Mouse (Mus musculus): ENCODE measurements around the gene Fzd7. TPM values are rescaled to one million over a fixed set of nuclear protein-coding genes. Genes with fewer than 3 reads are reported as not detected.

Gene Fzd7
- polyA plus RNA-seq, 1 experiment from 2014 or later = 12.9 TPM

GRCm38 (mm10) chr1:59464696-59465639 is 17.3 kb upstream of the Fzd7 start:
- Histone ChIP-seq H3K4me3 (ENCODE audit: low read length) (no peak overlapping the region), H3K9me3 (ENCODE audit: control insufficient read depth, low read length) (no peaks in the 10 kb centered on the region), H3K27ac (ENCODE audit: low read length) (peak overlapping the region; percentile 34), H3K27me3 (ENCODE audit: control insufficient read depth, insufficient read depth, low read depth, low read length) (no peaks in the 10 kb centered on the region), H3K4me2 (ENCODE audit: low read depth, low read length) (no peak overlapping the region; the same call in 1 of the 2 replicates), H3K36me3 (ENCODE audit: control insufficient read depth, insufficient read depth, low read length) (no peaks in the 10 kb centered on the region), H3K9ac (ENCODE audit: low read length) (0 out of 2 replicates have a peak overlapping the region, but pooled peaks have one; percentile 6), H3K4me1 (replicated peaks; ENCODE audit: control insufficient read depth, insufficient read depth, low read length) (peaks cover 7% of the 10 kb centered on the region)
- peak; percentile 84 for ATAC-seq (ENCODE audit: low read depth)
- 17% methylated on average over 17 of the region's 17 CpGs for WGBS

GRCm38 (mm10) chr1:59465640-59466008 is 16.6 kb upstream of the Fzd7 start:
- Histone ChIP-seq H3K27ac (ENCODE audit: low read length) (peak overlapping the region; percentile 11), H3K27me3 (ENCODE audit: control insufficient read depth, insufficient read depth, low read depth, low read length) (no peaks in the 10 kb centered on the region), H3K4me2 (ENCODE audit: low read depth, low read length) (no peak overlapping the region), H3K4me1 (replicated peaks; ENCODE audit: control insufficient read depth, insufficient read depth, low read length) (peaks cover 11% of the 10 kb centered on the region), H3K9ac (ENCODE audit: low read length) (0 out of 2 replicates have a peak overlapping the region, but pooled peaks have one; percentile 6), H3K4me3 (ENCODE audit: low read length) (no peak overlapping the region), H3K9me3 (ENCODE audit: control insufficient read depth, low read length) (no peaks in the 10 kb centered on the region), H3K36me3 (ENCODE audit: control insufficient read depth, insufficient read depth, low read length) (no peaks in the 10 kb centered on the region)
- no peak for ATAC-seq (ENCODE audit: low read depth)
- 50% methylated on average over 9 of the region's 9 CpGs for WGBS

GRCm38 (mm10) chr1:59469170-59469569 is 13.1 kb upstream of the Fzd7 start:
- no peak overlapping the region for H3K4me2 ChIP-seq (ENCODE audit: low read depth, low read length)
- no peak overlapping the region for H3K27ac ChIP-seq (ENCODE audit: low read length)
- 47% methylated on average over 4 of the region's 4 CpGs for WGBS
- ATAC-seq (ENCODE audit: low read depth) = no peak
- H3K9ac ChIP-seq (ENCODE audit: low read length) = no peak overlapping the region
- H3K27me3 ChIP-seq (ENCODE audit: control insufficient read depth, insufficient read depth, low read depth, low read length) = no peaks in the 10 kb centered on the region
- no peaks in the 10 kb centered on the region for H3K9me3 ChIP-seq (ENCODE audit: control insufficient read depth, low read length)
- H3K4me3 ChIP-seq (ENCODE audit: low read length) = no peak overlapping the region
- peaks cover 31% of the 10 kb centered on the region for H3K4me1 ChIP-seq (replicated peaks; ENCODE audit: control insufficient read depth, insufficient read depth, low read length)
- H3K36me3 ChIP-seq (ENCODE audit: control insufficient read depth, insufficient read depth, low read length) = no peaks in the 10 kb centered on the region

GRCm38 (mm10) chr1:59470766-59471165 is 11.5 kb upstream of the Fzd7 start:
- H3K27ac ChIP-seq (ENCODE audit: low read length) = no peak overlapping the region
- H3K9me3 ChIP-seq (ENCODE audit: control insufficient read depth, low read length) = no peaks in the 10 kb centered on the region
- H3K4me2 ChIP-seq (ENCODE audit: low read depth, low read length) = no peak overlapping the region
- ATAC-seq (ENCODE audit: low read depth) = no peak
- no peaks in the 10 kb centered on the region for H3K36me3 ChIP-seq (ENCODE audit: control insufficient read depth, insufficient read depth, low read length)
- H3K9ac ChIP-seq (ENCODE audit: low read length) = no peak overlapping the region
- no peak overlapping the region for H3K4me3 ChIP-seq (ENCODE audit: low read length)
- no peaks in the 10 kb centered on the region for H3K27me3 ChIP-seq (ENCODE audit: control insufficient read depth, insufficient read depth, low read depth, low read length)
- peaks cover 26% of the 10 kb centered on the region for H3K4me1 ChIP-seq (replicated peaks; ENCODE audit: control insufficient read depth, insufficient read depth, low read length)
- 46% methylated on average over 4 of the region's 4 CpGs for WGBS

GRCm38 (mm10) chr1:59472368-59473180 is 9.7 kb upstream of the Fzd7 start:
- Histone ChIP-seq H3K9ac (ENCODE audit: low read length) (no peak overlapping the region), H3K27ac (ENCODE audit: low read length) (peak overlapping the region; percentile 72), H3K27me3 (ENCODE audit: control insufficient read depth, insufficient read depth, low read depth, low read length) (no peaks in the 10 kb centered on the region), H3K9me3 (ENCODE audit: control insufficient read depth, low read length) (no peaks in the 10 kb centered on the region), H3K4me2 (ENCODE audit: low read depth, low read length) (peak overlapping the region; percentile 17; the same call in 1 of the 2 replicates), H3K4me3 (ENCODE audit: low read length) (no peak overlapping the region), H3K36me3 (ENCODE audit: control insufficient read depth, insufficient read depth, low read length) (no peaks in the 10 kb centered on the region), H3K4me1 (replicated peaks; ENCODE audit: control insufficient read depth, insufficient read depth, low read length) (peaks cover 24% of the 10 kb centered on the region)
- WGBS = 18% methylated on average over 9 of the region's 11 CpGs
- peak; percentile 21; the same call in 1 of the 2 replicates for ATAC-seq (ENCODE audit: low read depth)

- peak overlapping the region; percentile 5; the same call in 1 of the 2 replicates for H3K4me2 ChIP-seq (ENCODE audit: low read depth, low read length)
- ATAC-seq (ENCODE audit: low read depth) = peak; percentile 64
- H3K4me1 ChIP-seq (replicated peaks; ENCODE audit: control insufficient read depth, insufficient read depth, low read length) = peaks cover 24% of the 10 kb centered on the region
- peak overlapping the region; percentile 58 for H3K27ac ChIP-seq (ENCODE audit: low read length)
- no peak overlapping the region for H3K4me3 ChIP-seq (ENCODE audit: low read length)
- H3K27me3 ChIP-seq (ENCODE audit: control insufficient read depth, insufficient read depth, low read depth, low read length) = no peaks in the 10 kb centered on the region
- no peaks in the 10 kb centered on the region for H3K9me3 ChIP-seq (ENCODE audit: control insufficient read depth, low read length)
- H3K36me3 ChIP-seq (ENCODE audit: control insufficient read depth, insufficient read depth, low read length) = no peaks in the 10 kb centered on the region
- 13% methylated on average over 4 of the region's 4 CpGs for WGBS
- H3K9ac ChIP-seq (ENCODE audit: low read length) = no peak overlapping the region
Measured at GRCm38 (mm10) chr1:59473181-59473555, 9.1 kb upstream of the Fzd7 start.

- H3K27ac ChIP-seq (ENCODE audit: low read length) = no peak overlapping the region
- no peak for ATAC-seq (ENCODE audit: low read depth)
- no peak overlapping the region for H3K9ac ChIP-seq (ENCODE audit: low read length)
- H3K27me3 ChIP-seq (ENCODE audit: control insufficient read depth, insufficient read depth, low read depth, low read length) = no peaks in the 10 kb centered on the region
- WGBS = 26% methylated on average over 2 of the region's 2 CpGs
- H3K4me3 ChIP-seq (ENCODE audit: low read length) = no peak overlapping the region
- H3K4me2 ChIP-seq (ENCODE audit: low read depth, low read length) = no peak overlapping the region
- peaks cover 32% of the 10 kb centered on the region for H3K4me1 ChIP-seq (replicated peaks; ENCODE audit: control insufficient read depth, insufficient read depth, low read length)
- no peaks in the 10 kb centered on the region for H3K36me3 ChIP-seq (ENCODE audit: control insufficient read depth, insufficient read depth, low read length)
- no peaks in the 10 kb centered on the region for H3K9me3 ChIP-seq (ENCODE audit: control insufficient read depth, low read length)
Measured at GRCm38 (mm10) chr1:59475618-59476017, 6.6 kb upstream of the Fzd7 start.

GRCm38 (mm10) chr1:59478911-59479310 is 3.3 kb upstream of the Fzd7 start:
- H3K27ac ChIP-seq (ENCODE audit: low read length) = no peak overlapping the region
- H3K36me3 ChIP-seq (ENCODE audit: control insufficient read depth, insufficient read depth, low read length) = no peaks in the 10 kb centered on the region
- no peak overlapping the region for H3K9ac ChIP-seq (ENCODE audit: low read length)
- H3K4me3 ChIP-seq (ENCODE audit: low read length) = no peak overlapping the region
- H3K27me3 ChIP-seq (ENCODE audit: control insufficient read depth, insufficient read depth, low read depth, low read length) = no peaks in the 10 kb centered on the region
- no peak overlapping the region for H3K4me2 ChIP-seq (ENCODE audit: low read depth, low read length)
- H3K9me3 ChIP-seq (ENCODE audit: control insufficient read depth, low read length) = no peaks in the 10 kb centered on the region
- no peak for ATAC-seq (ENCODE audit: low read depth)
- WGBS = 46% methylated on average over 3 of the region's 3 CpGs
- peaks cover 13% of the 10 kb centered on the region for H3K4me1 ChIP-seq (replicated peaks; ENCODE audit: control insufficient read depth, insufficient read depth, low read length)

Data from lung, embryonic 16.5 days (tissue).